Mouse (Mus musculus) 3T3-L1 (cell line): Measurements from ENCODE around the gene Fxr2.

Experiments used
- DNase-seq: peaks from one replicate; pipeline ENCODE4 v3.0.0-alpha.2; 2015; ENCODE audit warnings: low read depth, low spot score

Gene Fxr2

DNA sequence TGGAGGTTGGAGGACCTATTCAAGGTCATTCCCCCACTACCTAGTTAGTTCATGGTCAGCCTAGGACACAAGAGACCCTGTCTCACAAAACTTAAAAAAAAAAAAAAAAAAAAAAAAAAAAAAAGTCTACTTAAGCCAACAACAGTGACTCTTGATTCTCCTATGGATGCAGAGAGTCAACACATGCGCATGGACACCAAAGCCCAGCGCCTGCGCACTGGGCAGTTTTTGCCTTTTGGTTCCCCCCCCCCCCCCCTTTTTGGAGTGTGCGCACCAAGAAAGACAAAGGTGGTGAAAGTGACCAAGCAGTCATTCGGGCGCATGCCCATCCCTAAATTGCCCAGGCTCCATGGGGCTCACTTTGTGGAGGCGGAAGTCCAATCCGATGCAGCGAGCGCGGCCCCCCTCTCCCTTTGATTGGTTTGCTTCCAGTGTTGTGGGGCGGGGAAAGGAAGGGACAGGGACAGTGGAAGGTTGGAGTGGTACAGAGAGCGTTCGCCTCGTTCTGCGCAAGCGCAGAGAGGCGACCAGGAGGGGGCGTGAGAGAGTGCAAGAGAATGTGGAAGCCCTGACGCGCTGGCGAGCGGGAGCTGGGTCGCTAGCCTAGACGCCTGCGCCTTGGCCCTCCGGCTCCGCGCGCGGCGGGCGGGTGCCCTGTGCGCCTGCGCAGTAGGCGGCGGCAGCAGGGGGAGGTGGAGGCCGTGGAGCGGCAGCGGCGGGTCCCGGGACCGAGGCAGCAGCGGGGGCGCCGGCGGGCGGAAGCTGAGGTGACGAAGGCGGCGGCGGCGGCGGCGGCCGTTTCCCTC lies at the start of gene Fxr2:
TSS of gene Fxr2 (plus strand) at position 707 of the 806 bp plus-strand sequence.
- peak; percentile 100 for DNase-seq

DNA sequence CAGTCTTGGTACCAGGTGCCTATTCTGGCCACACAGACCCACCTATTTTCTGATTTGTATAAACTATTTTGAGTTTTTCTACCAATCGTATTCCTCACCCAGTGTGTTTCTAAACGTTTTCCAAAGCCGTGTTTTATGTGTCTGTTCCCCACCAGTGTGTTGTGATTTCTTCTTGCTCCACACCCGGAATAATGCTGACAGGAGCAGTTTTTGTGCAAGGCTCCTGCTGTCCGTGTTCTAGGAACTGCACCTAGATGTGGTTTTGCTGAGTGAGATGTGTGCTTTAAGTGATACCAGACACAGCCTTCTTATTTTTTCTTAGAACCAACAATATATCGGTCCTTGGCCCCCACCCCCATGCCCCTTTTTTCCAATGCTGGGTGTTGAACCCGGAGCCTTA lies 48.8 kb upstream of the Fxr2 start:
- no peak for DNase-seq

DNA sequence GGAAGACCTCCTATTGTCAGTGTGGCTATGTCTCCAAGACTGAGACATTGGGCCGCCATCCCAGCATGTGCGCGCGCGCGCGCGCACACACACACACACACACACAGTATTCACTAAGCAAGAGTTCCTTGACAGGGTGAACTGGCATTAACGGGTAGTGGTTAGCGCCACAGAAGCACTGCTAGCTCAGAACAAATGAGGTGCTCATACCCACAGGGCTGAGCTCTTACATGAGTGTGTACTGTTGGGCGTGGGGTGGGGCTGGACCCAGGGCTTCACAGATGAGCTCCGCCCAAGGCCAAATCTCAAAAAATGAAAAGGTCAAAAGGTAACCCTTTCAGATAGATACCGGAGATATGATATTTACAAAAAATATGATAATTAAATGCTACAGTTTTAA lies 47.9 kb upstream of the Fxr2 start:
- DNase-seq = no peak

DNA sequence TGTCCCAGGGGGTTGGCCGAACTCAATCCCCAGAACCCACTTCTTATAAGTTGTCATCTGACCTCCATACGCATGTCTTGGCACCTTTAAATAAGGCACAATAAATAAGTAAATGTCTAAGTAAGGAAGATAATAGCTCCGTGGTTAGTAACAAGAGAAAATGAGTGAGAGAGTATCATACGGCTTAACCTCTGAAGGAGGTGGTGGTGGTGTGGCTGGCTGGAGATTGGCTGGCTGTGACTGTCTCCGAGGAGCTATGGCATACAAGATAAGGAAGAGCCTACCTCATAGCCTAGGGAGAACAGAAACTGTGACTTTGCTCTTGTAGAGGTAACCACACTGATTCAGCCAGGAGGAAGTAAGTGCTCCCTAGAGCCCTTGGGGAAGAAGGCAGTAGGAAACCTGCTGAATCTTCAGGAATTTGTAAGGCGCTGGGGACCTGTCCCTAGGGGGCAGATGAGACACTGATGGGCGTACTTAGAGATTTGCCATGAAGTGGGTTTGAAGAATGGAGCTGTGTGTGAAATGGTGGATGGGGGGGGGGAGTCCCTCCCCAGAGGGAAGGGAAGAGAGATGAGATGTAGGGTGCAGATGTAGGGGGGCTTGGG lies 47.0 kb upstream of the Fxr2 start:
- DNase-seq = no peak

DNA sequence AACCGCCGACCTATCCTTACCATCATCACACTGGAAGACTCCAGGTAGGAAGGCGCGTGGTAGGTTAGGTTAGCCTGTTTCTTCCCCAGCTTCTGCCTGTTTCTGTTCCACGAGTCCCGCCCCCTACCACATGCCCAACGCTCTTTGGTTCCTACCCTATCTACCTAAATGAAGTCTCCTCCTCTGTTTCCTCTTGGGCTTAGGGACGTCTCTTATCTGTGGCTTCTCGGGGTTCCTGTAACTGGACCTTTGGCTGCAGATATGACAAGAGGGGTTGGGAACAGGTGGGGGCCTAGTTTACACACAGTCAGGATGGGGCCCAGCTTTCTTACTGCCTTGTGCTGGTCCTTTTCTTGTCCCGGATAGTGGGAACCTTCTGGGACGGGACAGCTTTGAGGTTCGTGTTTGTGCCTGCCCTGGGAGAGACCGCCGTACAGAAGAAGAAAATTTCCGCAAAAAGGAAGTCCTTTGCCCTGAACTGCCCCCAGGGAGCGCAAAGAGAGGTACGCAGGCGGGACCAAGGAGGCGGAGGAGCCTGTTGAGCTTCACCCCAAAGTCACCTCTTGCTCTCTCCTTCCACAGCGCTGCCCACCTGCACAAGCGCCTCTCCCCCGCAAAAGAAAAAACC lies 43.5 kb upstream of the Fxr2 start:
- no peak for DNase-seq

DNA sequence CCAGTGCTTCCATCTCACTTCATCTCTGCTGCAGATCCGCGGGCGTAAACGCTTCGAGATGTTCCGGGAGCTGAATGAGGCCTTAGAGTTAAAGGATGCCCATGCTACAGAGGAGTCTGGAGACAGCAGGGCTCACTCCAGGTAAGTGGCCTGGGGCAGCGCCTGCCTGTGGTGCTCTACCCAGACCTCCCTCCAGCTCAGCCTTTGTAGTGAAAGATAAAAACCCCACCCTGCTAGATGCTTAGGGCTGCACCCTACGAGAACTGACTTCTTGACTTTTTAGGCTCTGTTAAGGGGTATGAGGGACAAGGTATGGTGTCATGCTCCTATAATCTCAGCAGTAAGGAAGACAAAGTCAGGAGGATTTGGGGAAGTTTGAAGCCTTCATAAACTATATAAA lies 42.2 kb upstream of the Fxr2 start:
- no peak for DNase-seq

DNA sequence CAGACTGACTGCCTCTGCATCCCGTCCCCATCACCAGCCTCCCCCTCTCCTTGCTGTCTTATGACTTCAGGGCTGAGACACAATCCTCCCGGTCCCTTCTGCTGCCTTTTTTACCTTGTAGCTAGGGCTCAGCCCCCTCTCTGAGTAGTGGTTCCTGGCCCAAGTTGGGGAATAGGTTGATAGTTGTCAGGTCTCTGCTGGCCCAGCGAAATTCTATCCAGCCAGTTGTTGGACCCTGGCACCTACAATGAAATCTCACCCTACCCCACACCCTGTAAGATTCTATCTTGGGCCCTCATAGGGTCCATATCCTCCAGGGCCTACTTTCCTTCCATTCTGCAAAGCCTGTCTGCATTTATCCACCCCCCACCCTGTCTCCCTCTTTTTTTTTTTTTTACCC lies 41.4 kb upstream of the Fxr2 start:
- no peak for DNase-seq

DNA sequence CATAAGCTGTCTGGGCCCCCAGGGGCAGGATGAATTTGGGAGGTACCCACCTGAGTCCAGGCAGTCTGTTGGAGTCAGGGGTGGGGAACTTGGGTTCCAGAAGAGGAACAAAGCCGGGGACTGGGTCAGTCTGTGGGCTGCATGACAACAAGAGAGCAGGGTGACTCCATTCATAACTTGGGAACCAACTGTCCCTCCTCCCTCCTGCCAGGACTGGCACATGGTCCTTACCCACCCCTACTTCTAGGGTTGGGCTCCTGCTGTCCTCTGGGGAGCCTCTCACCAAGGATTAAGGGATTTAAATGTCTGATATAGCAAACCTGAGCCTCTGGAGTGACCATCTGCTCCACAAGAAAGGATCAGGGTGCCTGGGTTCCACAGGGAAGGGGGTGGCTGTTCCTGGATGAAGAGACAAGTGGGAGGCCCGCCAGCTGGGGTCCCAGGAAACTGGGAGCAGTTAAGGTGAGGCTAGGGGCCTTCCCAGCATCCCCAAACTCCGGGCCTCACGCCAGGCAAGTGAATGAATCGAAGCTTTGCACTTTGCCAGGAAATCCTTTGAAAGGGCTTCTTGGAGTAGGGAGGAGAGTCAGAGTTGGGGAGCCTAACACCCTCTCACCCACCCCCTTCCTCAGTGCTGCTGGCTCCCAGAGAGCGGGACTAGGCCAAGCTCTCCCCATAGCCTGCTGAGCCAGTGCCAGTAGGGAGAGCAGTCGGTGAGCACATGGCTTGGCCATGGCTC lies 40.7 kb upstream of the Fxr2 start:
- DNase-seq = no peak

DNA sequence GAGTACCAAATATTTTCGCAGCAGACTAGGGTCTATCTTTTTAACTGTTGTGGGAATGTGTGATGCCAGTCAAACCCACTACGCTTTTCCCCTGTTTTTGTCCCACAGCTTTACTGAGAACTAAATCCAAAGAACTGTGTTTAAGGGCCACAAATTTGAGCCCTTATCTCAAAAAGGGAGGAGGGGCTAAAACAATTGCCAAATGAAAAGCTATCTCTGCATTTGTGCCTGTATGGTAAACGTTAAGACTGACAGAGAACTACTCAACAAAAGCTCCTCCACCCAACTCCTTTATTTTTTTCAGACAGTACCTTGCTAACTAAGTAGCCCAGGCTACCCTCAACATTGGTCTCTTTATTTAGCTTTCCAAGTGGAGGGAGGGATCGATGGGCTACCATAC lies 40.0 kb upstream of the Fxr2 start:
- no peak for DNase-seq

DNA sequence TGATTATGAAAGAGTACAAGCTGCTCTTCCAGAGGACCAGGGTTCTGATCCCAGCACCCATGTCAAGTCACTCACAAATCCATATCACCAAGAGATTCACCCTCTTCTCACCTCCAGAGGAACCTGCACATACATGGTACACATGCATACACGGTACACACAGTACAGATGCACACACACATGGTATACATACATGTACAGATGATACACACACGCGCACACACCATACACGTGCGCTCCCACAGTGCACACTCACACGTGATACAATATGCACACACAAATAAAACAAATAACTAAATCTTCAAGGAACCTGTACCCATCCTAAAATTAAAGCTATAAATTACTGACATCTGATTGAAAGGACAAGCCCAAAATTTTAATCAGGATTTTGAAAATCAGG lies 37.9 kb upstream of the Fxr2 start:
- no peak for DNase-seq

DNA sequence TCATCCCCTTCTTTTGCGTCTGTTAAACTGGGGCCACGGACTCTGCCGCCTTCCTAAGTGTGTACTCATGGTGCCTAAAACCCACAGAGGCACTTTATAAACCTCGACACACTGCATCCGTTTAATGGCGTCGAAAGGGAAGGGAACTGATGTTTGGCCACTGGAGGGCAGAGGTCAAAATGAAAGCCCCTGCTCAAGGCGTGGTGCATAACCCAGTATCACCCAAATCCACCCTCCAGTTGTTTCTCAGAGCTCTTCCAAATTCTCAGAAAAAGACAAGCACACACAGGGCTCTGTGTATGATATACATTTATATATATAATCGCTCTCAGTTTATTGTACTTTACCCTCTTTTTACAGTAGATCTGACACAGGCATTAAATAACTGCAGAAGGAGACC lies 33.4 kb upstream of the Fxr2 start:
- no peak for DNase-seq

DNA sequence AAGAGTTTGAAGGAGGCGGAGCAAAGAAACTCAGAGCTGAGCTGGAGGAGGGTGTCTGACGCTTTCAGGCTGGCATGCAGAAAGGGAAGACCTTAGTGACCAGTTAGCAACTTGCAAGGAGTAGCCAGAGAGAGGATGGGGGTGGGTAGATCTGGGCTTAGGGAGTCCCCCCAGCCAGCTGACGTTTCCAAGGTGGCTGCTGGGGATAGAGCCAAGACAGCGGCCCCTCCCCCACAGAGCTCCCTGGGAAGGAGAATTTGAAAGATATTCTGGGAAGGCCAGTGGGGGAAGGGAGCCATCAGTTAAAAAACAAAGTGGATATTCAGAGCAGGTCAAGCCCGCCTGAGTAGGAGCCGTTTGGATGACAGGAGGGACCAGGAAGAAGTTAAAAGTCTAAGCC lies 32.7 kb upstream of the Fxr2 start:
- no peak for DNase-seq

DNA sequence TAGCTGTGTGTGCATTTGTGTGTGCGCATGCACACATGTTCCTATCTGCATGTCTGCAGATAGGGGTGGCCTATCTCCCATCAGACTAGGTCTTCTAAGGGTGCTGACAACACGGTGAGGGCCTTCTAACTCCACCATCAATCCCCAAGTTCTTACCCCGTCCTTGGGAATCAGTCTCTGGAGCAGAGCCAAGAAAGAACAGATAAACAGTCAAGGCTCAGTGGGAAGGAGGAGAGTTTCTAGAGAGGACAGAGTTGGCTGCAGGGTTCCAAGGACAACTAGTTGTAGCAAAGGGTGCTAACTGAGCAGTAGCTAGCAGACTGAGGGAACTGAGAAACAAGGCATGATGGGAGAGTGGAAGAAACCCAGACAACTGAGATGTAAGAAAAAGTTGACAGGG lies 31.0 kb upstream of the Fxr2 start:
- DNase-seq = no peak

DNA sequence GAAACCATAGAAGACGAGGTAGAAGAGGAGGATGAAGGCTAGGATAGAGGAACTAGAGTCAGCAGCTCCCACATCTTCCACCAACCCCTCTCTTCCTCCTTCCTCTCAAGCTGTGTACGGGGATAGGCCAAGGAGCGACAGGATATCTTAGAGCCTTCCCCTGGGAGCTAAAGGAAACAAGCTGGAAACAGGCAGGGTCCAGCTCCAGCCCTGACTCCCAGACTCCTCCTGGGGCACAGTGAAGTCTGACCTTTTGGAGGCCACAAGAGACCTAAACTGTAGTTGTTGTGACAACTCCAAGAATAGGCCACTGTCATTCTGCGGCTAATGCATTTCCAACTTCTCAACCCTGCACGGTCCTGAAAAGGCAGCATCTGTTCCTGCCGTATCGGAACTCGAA lies 29.3 kb upstream of the Fxr2 start:
- no peak for DNase-seq

DNA sequence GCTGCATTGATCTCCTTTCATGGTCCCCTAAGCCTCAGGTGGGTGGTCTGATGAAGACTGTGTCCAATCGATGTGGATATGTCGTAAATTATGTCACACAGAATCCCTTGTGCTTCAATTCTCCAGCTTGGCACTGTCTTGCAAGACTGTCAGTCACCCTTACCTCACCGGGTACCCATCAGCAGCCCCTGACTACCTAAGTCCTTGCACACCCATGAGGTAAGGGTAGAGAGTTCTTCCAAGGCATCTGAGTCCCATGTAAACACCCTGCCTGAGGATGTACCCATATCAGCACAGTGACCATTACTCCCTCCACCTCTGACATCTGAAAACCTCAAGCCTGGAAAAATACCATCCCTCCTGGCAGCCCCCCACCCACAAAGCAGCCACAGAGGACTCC lies 28.4 kb upstream of the Fxr2 start:
- no peak for DNase-seq

DNA sequence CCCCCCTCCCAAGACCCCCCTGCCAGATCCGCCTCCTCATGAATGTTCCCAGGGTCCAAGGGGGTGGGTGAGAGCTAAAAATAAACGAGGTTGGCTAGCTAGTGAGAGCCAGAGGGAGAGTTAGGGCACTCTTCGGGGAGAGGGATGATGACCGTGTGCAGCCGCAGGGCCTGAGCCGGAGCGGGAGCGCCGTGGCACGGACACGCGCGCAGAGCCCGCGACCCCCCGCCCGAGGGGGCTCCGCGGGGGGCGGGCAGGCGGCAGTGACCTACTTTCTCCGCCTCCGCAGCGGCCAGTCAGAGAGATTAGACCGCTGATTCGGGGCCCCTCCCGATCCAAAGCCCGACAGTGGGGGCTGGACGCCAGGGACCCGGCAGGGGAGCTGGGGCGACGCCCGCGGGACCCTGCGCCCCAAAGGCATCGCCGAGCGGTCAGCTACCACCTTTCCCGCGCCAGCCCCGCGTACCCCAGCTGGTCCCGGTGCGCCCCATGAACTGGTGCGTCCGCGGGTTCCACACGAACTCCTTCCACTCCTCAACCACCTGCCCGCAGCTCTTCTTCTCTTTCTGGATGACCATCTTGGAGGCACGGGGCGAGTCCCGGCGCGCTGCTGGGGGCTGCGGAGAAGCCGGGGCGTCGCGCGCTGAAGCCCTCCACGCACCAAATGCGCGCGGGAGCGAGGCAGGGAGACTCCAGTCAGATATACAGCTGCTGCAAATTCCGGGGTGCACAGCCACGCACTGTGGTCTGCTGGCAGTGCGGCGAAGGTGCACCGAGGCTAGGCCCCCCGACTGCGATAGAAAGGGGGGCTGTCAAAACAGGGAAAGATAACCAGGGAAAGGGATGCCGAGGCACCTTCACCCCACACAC lies 27.8 kb upstream of the Fxr2 start:
- DNase-seq = no peak

DNA sequence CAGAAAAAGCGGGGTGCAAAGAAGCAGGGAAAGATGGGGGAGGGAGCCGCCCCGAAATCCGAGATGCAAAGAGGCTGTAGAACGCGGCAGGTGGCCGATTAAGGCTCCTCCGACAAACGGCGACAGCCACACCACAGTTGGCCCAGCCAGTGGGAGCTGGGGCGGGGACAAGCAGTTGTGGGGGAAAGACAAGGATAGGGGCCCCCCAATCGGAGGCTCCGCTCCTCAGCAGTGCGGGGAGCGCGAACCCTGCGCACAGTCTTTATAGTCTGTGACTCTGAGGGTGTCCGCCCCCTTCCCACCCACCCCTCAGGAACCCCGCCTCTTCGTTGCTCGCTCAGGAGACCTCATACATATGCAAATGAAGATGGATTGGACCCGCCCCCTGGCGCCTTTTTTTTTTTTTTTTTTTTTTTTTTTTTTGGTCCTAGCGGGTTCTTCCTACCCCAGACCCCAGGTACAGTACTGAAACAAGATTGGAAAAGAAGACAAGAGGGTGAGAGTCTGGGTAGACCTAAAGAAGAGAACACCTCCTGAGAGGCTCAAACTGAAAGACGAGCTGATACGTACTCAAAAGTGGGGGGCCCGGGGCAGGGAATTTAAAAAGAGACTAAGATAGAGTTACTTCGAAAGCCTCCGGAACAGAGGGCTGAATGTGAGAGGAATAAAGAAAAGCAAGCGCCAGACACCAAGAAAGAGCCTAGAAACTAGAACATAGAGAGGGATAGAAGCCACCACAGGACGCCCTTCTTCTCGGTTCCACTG lies 26.9 kb upstream of the Fxr2 start, which contains the start of gene Atp1b2:
TSS of gene Atp1b2 (minus strand) at position 217 of the 765 bp plus-strand sequence.
- no peak for DNase-seq

DNA sequence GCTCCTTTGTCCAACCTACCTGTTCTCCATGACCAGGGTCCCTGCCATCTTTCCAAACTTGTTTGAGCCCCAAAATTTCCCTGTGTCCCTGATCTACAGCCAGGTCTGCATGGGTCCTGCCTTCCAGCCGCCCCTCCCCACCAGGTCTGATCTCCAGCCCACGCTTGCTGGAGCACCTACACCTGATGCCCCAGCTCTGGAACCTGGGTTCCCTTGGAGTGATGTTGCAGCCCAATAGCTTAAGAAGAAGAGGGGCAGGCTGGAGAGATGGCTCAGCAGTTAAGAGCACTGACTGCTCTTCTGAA lies 26.3 kb upstream of the Fxr2 start:
- no peak for DNase-seq

DNA sequence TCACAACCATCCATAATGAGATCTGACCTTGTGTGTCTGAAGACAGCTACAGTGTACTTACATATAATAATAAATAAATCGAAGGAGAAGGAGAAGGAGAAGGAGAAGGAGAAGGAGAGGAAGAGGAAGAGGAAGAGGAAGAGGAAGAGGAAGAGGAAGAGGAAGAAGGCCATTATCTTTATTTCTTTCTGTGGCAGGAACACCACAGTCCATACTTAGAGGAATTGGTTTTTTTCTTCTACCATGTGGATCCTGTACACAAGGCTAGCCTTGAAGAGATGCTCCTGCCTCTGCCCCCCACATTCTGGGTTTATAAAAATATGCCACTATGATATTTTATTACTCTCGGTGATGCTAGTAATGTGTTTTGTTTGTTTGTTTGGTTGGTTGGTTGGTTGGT lies 26.0 kb upstream of the Fxr2 start:
- DNase-seq = no peak

DNA sequence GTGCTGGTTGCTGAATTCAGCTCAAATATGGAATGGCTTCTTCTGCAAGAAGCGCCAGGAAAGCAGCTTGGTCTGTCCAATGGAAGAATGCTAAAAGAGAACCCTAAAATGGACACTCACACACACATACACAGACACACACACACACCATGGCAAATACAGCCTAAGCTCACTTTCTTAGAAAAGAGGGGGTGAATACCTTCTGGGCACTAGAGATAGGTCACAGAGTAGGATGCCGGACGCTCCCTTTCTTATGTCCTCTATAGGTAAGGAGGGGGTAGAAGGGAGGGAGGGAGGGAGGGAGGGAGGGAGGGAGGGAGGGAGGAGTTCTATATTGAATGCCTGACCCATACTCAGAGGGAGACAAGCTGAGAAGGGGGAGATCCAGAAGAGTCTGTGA lies 24.3 kb upstream of the Fxr2 start:
- no peak for DNase-seq

DNA sequence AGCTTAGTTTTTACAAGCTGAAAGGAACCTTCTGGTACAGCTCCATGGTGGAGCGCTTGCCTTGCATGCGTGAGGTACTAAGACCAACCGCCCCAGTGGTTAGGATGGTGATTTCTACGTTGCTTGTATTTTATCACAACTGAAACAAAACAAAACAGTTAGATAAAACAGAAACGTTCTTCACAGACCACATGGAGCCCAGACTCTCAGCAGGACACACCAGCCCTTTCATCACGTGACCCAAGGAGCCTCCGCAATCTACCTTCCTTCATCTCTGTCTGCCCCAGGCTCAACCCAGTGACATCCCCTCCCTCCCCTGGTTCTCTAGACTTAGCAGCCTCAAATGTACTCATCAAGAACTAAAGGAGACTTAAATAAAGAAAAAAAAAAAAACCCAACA lies 23.4 kb upstream of the Fxr2 start:
- DNase-seq = no peak
